Mouse (Mus musculus) limb, embryonic 12.5 days (tissue): ENCODE measurements at regions not wholly inside any gene's neighbourhood (a gene's known extent, or its start where the extent isn't known, plus 50 kb on each side); places are given as distances from the start of the nearest gene placed in this dataset.

Source experiments
- ATAC-seq: fragments of 200-750 bp; cut with Nextera tagmentation; 2 replicates; pipeline ENCODE4 v1.8.0; 2017; ENCODE audit warnings: low read depth, moderate TSS enrichment; ENCODE audit not compliant: insufficient number of reproducible peaks, insufficient read depth, low FRiP score, low TSS enrichment
- H3K27ac ChIP-seq: fragments of 300-500 bp; sonication (generic); 2 replicates; pipeline ENCODE4 v1.5.1; 2016; ENCODE audit warnings: mild to moderate bottlenecking, moderate library complexity
- H3K27me3 ChIP-seq: fragments of 300-500 bp; sonication (generic); 2 replicates; pipeline ENCODE4 v1.6.1; 2016; ENCODE audit warnings: mild to moderate bottlenecking, moderate library complexity
- H3K36me3 ChIP-seq: fragments of 300-500 bp; sonication (generic); 2 replicates; pipeline ENCODE4 v1.6.1; 2016; ENCODE audit warnings: mild to moderate bottlenecking, moderate library complexity
- H3K4me1 ChIP-seq: fragments of 300-500 bp; sonication (generic); replicated peaks from 2 replicates; pipeline ENCODE4 v1.6.1; 2016
- H3K4me2 ChIP-seq: fragments of 300-500 bp; sonication (generic); 2 replicates; pipeline ENCODE4 v1.6.1; 2016; ENCODE audit warnings: mild to moderate bottlenecking, moderate library complexity
- H3K4me3 ChIP-seq: fragments of 300-500 bp; sonication (generic); replicated peaks from 2 replicates; pipeline ENCODE4 v1.5.1; 2016; ENCODE audit warnings: mild to moderate bottlenecking
- H3K9ac ChIP-seq: fragments of 300-500 bp; sonication (generic); replicated peaks from 2 replicates; pipeline ENCODE4 v1.6.1; 2016; ENCODE audit warnings: mild to moderate bottlenecking, moderate library complexity
- H3K9me3 ChIP-seq: fragments of 300-500 bp; sonication (generic); 2 replicates; pipeline ENCODE4 v1.6.1; 2016; ENCODE audit warnings: mild to moderate bottlenecking, moderate library complexity
- WGBS: fragments of 180-500 bp; shearing (Covaris S2); methylation state at CpG from one replicate; pipeline ENCODE4 v1.1.7; 2016; 5-methylcytosine and 5-hydroxymethylcytosine counted together

GRCm38 (mm10) chr5:133505661-133506060, 593.9 kb upstream of the Castor2 start:
- no peak overlapping the region for H3K9ac ChIP-seq
- 0 out of 2 replicates have a peak, but pooled peaks cover 3% of the 10 kb centered on the region for H3K4me1 ChIP-seq
- no peak overlapping the region for H3K4me2 ChIP-seq
- H3K4me3 ChIP-seq, result no peak overlapping the region
- 28% methylated on average over 2 of the region's 2 CpGs for WGBS
- H3K36me3 ChIP-seq, result no peaks in the 10 kb centered on the region
- no peak for ATAC-seq
- no peaks in the 10 kb centered on the region for H3K27me3 ChIP-seq
- H3K9me3 ChIP-seq, result no peaks in the 10 kb centered on the region
- no peak overlapping the region for H3K27ac ChIP-seq

- Histone ChIP-seq H3K9me3 (no peaks in the 10 kb centered on the region), H3K4me2 (no peak overlapping the region), H3K27me3 (no peaks in the 10 kb centered on the region; the same call in 1 of the 2 replicates), H3K27ac (no peak overlapping the region), H3K36me3 (no peaks in the 10 kb centered on the region), H3K4me1 (peaks cover 3% of the 10 kb centered on the region), H3K4me3 (no peak overlapping the region), H3K9ac (no peak overlapping the region)
- no peak for ATAC-seq
- WGBS, result 54% methylated on average over 5 of the region's 5 CpGs
Observed at GRCm38 (mm10) chr5:133487806-133488290, 611.7 kb upstream of the Castor2 start.

- H3K27me3 ChIP-seq, result no peaks in the 10 kb centered on the region
- ATAC-seq, result no peak
- H3K9ac ChIP-seq, result no peak overlapping the region
- H3K36me3 ChIP-seq, result no peaks in the 10 kb centered on the region
- H3K27ac ChIP-seq, result 0 out of 2 replicates have a peak overlapping the region, but pooled peaks have one; percentile 53
- WGBS, result 30% methylated on average over 14 of the region's 14 CpGs
- H3K4me3 ChIP-seq, result no peak overlapping the region
- no peaks in the 10 kb centered on the region for H3K9me3 ChIP-seq
- H3K4me1 ChIP-seq, result peaks cover 14% of the 10 kb centered on the region
- peak overlapping the region; percentile 36 for H3K4me2 ChIP-seq
Observed at GRCm38 (mm10) chr5:133482291-133483086, 617.0 kb upstream of the Castor2 start.

GRCm38 (mm10) chr5:133479205-133479604, 620.3 kb upstream of the Castor2 start:
- Histone ChIP-seq H3K4me2 (no peak overlapping the region), H3K27me3 (no peaks in the 10 kb centered on the region), H3K27ac (no peak overlapping the region), H3K4me3 (no peak overlapping the region), H3K36me3 (no peaks in the 10 kb centered on the region), H3K9me3 (no peaks in the 10 kb centered on the region), H3K9ac (no peak overlapping the region), H3K4me1 (peaks cover 14% of the 10 kb centered on the region)
- 86% methylated on average over 6 of the region's 6 CpGs for WGBS
- no peak for ATAC-seq

GRCm38 (mm10) chr5:133453349-133454049, 646.0 kb upstream of the Castor2 start:
- Histone ChIP-seq H3K4me1 (no peaks in the 10 kb centered on the region), H3K36me3 (no peaks in the 10 kb centered on the region), H3K9me3 (no peaks in the 10 kb centered on the region), H3K4me2 (no peak overlapping the region), H3K27me3 (no peaks in the 10 kb centered on the region), H3K27ac (no peak overlapping the region), H3K9ac (no peak overlapping the region), H3K4me3 (no peak overlapping the region)
- WGBS, result 85% methylated on average over 7 of the region's 7 CpGs
- ATAC-seq, result no peak

GRCm38 (mm10) chr5:133449926-133450325, 649.6 kb upstream of the Castor2 start:
- Histone ChIP-seq H3K4me2 (no peak overlapping the region), H3K9me3 (no peaks in the 10 kb centered on the region), H3K27ac (no peak overlapping the region), H3K9ac (no peak overlapping the region), H3K4me3 (no peak overlapping the region), H3K36me3 (no peaks in the 10 kb centered on the region), H3K4me1 (no peaks in the 10 kb centered on the region), H3K27me3 (no peaks in the 10 kb centered on the region)
- ATAC-seq, result no peak
- WGBS, result 80% methylated on average over 3 of the region's 3 CpGs

GRCm38 (mm10) chr5:133400826-133401225, 698.7 kb upstream of the Castor2 start:
- Histone ChIP-seq H3K36me3 (no peaks in the 10 kb centered on the region), H3K4me1 (no peaks in the 10 kb centered on the region), H3K27ac (no peak overlapping the region), H3K4me3 (no peak overlapping the region), H3K4me2 (no peak overlapping the region), H3K9me3 (no peaks in the 10 kb centered on the region), H3K27me3 (no peaks in the 10 kb centered on the region), H3K9ac (no peak overlapping the region)
- ATAC-seq, result no peak
- 55% methylated on average over 1 of the region's 1 CpGs for WGBS

- H3K4me3 ChIP-seq, result no peak overlapping the region
- H3K9me3 ChIP-seq, result peaks cover 7% of the 10 kb centered on the region; the same call in 1 of the 2 replicates
- ATAC-seq, result no peak
- no peak overlapping the region for H3K4me2 ChIP-seq
- no peaks in the 10 kb centered on the region; the same call in 1 of the 2 replicates for H3K4me1 ChIP-seq
- H3K36me3 ChIP-seq, result no peaks in the 10 kb centered on the region
- no peak overlapping the region for H3K27ac ChIP-seq
- H3K9ac ChIP-seq, result no peak overlapping the region
- H3K27me3 ChIP-seq, result peaks cover 6% of the 10 kb centered on the region; the same call in 1 of the 2 replicates
- 61% methylated on average over 4 of the region's 4 CpGs for WGBS
Observed at GRCm38 (mm10) chr5:133389896-133390295, 709.6 kb upstream of the Castor2 start.

GRCm38 (mm10) chr5:133389023-133389840, 710.3 kb upstream of the Castor2 start:
- no peak overlapping the region for H3K4me2 ChIP-seq
- no peak overlapping the region for H3K4me3 ChIP-seq
- H3K9ac ChIP-seq, result no peak overlapping the region
- peaks cover 6% of the 10 kb centered on the region; the same call in 1 of the 2 replicates for H3K27me3 ChIP-seq
- H3K36me3 ChIP-seq, result no peaks in the 10 kb centered on the region
- no peaks in the 10 kb centered on the region; the same call in 1 of the 2 replicates for H3K4me1 ChIP-seq
- ATAC-seq, result no peak
- H3K27ac ChIP-seq, result no peak overlapping the region
- H3K9me3 ChIP-seq, result peaks cover 7% of the 10 kb centered on the region; the same call in 1 of the 2 replicates
- 75% methylated on average over 6 of the region's 6 CpGs for WGBS

- ATAC-seq, result no peak
- H3K27me3 ChIP-seq, result peaks cover 6% of the 10 kb centered on the region; the same call in 1 of the 2 replicates
- H3K4me1 ChIP-seq, result no peaks in the 10 kb centered on the region; the same call in 1 of the 2 replicates
- no peaks in the 10 kb centered on the region for H3K36me3 ChIP-seq
- no peaks in the 10 kb centered on the region for H3K9me3 ChIP-seq
- no peak overlapping the region for H3K9ac ChIP-seq
- H3K27ac ChIP-seq, result no peak overlapping the region
- H3K4me3 ChIP-seq, result no peak overlapping the region
- no peak overlapping the region for H3K4me2 ChIP-seq
- WGBS, result 63% methylated on average over 10 of the region's 10 CpGs
Observed at GRCm38 (mm10) chr5:133385374-133386349, 713.8 kb upstream of the Castor2 start.
